Mouse (Mus musculus): ENCODE measurements around the gene Rhod.

- TF ChIP-seq CTCF (IDR thresholded peaks at IDR 0.05 in 2 of 3, conservative IDR thresholded peaks at IDR 0.05 in 1 of 3; ENCODE audit: control insufficient read depth in 1 of 3, insufficient read depth in 1 of 3, low read depth in 2 of 3, low read length in 3 of 3, poor library complexity in 1 of 3, severe bottlenecking in 1 of 3) (no peak), E2F4 (IDR thresholded peaks at IDR 0.05; ENCODE audit: borderline replicate concordance, low read depth, low read length) (no peak), ELF1 (IDR thresholded peaks at IDR 0.05; ENCODE audit: low read depth, low read length) (0 out of 2 replicates have a peak, but pooled peaks have one; percentile 8), POLR2A (IDR thresholded peaks at IDR 0.05; ENCODE audit: control insufficient read depth in 1 of 2, insufficient read depth in 1 of 2, low read depth in 1 of 2, low read length in 2 of 2, poor library complexity in 1 of 2) (peak in 1 of 2 experiments; percentile 53; a peak in 1 of 4 replicates), ZNF384 (IDR thresholded peaks at IDR 0.05; ENCODE audit: low read depth, low read length) (no peak), JUND (IDR thresholded peaks at IDR 0.05; ENCODE audit: low read depth, low read length) (no peak), TAL1 (IDR thresholded peaks at IDR 0.05; ENCODE audit: low read length) (no peak), CHD2 (IDR thresholded peaks at IDR 0.05; ENCODE audit: low read length) (no peak), SMC3 (IDR thresholded peaks at IDR 0.05; ENCODE audit: low read depth, low read length) (no peak), BHLHE40 (IDR thresholded peaks at IDR 0.05; ENCODE audit: borderline replicate concordance, low read depth, low read length) (no peak), USF1 (IDR thresholded peaks at IDR 0.05; ENCODE audit: low read depth, low read length) (no peak), KAT2A (conservative IDR thresholded peaks at IDR 0.05; ENCODE audit: low read depth, low read length) (no peak), POLR2AphosphoS2 (IDR thresholded peaks at IDR 0.05; ENCODE audit: low read length) (no peak)
These were observed 42.9 kb downstream of the Rhod start for GRCm38 (mm10) chr19:4396081-4396997.

Data from MEL (cell line).